Mouse (Mus musculus): ENCODE measurements around the gene Prkaca.
"Not testable (repeated sequence)": the region's sequence is repeated elsewhere in the genome, so short reads cannot be mapped to it uniquely, and the experiment has no call there.

Gene Prkaca

GRCm38 (mm10) chr8:83976101-83976630 is 3.4 kb downstream of the Prkaca start:
- DNase-seq (ENCODE audit: low spot score in 2 of 2) = no peak

- no peak for DNase-seq (ENCODE audit: low spot score in 2 of 2)
These were observed 4.1 kb downstream of the Prkaca start for GRCm38 (mm10) chr8:83976779-83977350.

GRCm38 (mm10) chr8:83977646-83978045 is 4.9 kb downstream of the Prkaca start:
- DNase-seq (ENCODE audit: low spot score in 2 of 2) = no peak

- no peak for DNase-seq (ENCODE audit: low spot score in 2 of 2)
These were observed 5.4 kb downstream of the Prkaca start for GRCm38 (mm10) chr8:83978200-83978599.

GRCm38 (mm10) chr8:83980250-83980649 is 7.5 kb downstream of the Prkaca start:
- DNase-seq (ENCODE audit: low spot score in 2 of 2) = no peak

GRCm38 (mm10) chr8:83980845-83981244 is 8.1 kb downstream of the Prkaca start:
- DNase-seq (ENCODE audit: low spot score in 2 of 2) = no peak

- no peak for DNase-seq (ENCODE audit: low spot score in 2 of 2)
These were observed 8.7 kb downstream of the Prkaca start for GRCm38 (mm10) chr8:83981533-83981932.

GRCm38 (mm10) chr8:83982449-83982848 is 9.7 kb downstream of the Prkaca start:
- DNase-seq (ENCODE audit: low spot score in 2 of 2) = no peak

GRCm38 (mm10) chr8:83983222-83983621 is 10.4 kb downstream of the Prkaca start:
- DNase-seq (ENCODE audit: low spot score in 2 of 2) = not testable (repeated sequence)

GRCm38 (mm10) chr8:83989243-83989642 is 16.4 kb downstream of the Prkaca start:
- no peak for DNase-seq (ENCODE audit: low spot score in 2 of 2)

GRCm38 (mm10) chr8:83990170-83990569 is 17.4 kb downstream of the Prkaca start:
- DNase-seq (ENCODE audit: low spot score in 2 of 2) = no peak

GRCm38 (mm10) chr8:83992488-83992887 is 19.7 kb downstream of the Prkaca start:
- no peak for DNase-seq (ENCODE audit: low spot score in 2 of 2)

GRCm38 (mm10) chr8:83994030-83994429 is 21.2 kb downstream of the Prkaca start:
- DNase-seq (ENCODE audit: low spot score in 2 of 2) = no peak

GRCm38 (mm10) chr8:83995973-83996372 is 23.2 kb downstream of the Prkaca start:
- no peak for DNase-seq (ENCODE audit: low spot score in 2 of 2)

GRCm38 (mm10) chr8:83996567-83997505 is 24.0 kb downstream of the Prkaca start:
- peak; percentile 56 to 74 for DNase-seq (ENCODE audit: low spot score in 2 of 2)

GRCm38 (mm10) chr8:83997511-83998141 is 24.8 kb downstream of the Prkaca start, which contains the start of gene Samd1:
Gene Samd1, plus strand, starts transcription at chr8:83997672.
- peak in 1 of 2 experiments; percentile 51 for DNase-seq (ENCODE audit: low spot score in 2 of 2)

- peak in 1 of 2 experiments; percentile 58 for DNase-seq (ENCODE audit: low spot score in 2 of 2)
These were observed 25.7 kb downstream of the Prkaca start for GRCm38 (mm10) chr8:83998231-83999056.

- no peak for DNase-seq (ENCODE audit: low spot score in 2 of 2)
These were observed 26.4 kb downstream of the Prkaca start for GRCm38 (mm10) chr8:83999057-83999705.

- no peak for DNase-seq (ENCODE audit: low spot score in 2 of 2)
These were observed 27.0 kb downstream of the Prkaca start for GRCm38 (mm10) chr8:83999825-84000224.

- DNase-seq (ENCODE audit: low spot score in 2 of 2) = no peak
These were observed 28.6 kb downstream of the Prkaca start, which contains the start of gene 1700067K01Rik for GRCm38 (mm10) chr8:84001281-84002000. Gene 1700067K01Rik, plus strand, starts transcription at chr8:84001502.

Data from cerebellum, postnatal 4 days (tissue).